ENCODE assay signal across 22 mouse cellular contexts in genomic region chr2:172543987-172544386, GRCm38 (mm10). TPM values are rescaled to one million over a fixed set of nuclear protein-coding genes. Genes with fewer than 3 reads are reported as not detected.
"Had no signal": no experiment of that assay in that cellular context is flagged by ENCODE, and none has a peak within 500 bp of the region (broad histone marks: within the 10 kb centered on the region; RNA-seq: fewer than 3 reads in every experiment).

No protein-coding gene starts in this region.

- H3K9ac ChIP-seq: liver, postnatal 0 days; lung, embryonic 15.5 days; midbrain, embryonic 12.5 days; neural tube, embryonic 13.5 days; neural tube, embryonic 15.5 days; stomach, embryonic 15.5 days had no signal

- ATAC-seq: liver, postnatal 0 days; lung, postnatal 0 days; midbrain, embryonic 16.5 days had no signal

- H3K4me2 ChIP-seq: lung, embryonic 15.5 days; midbrain, embryonic 12.5 days; neural tube, embryonic 13.5 days; neural tube, embryonic 15.5 days; stomach, embryonic 15.5 days had no signal

- H3K9me3 ChIP-seq: lung, embryonic 15.5 days; stomach, embryonic 15.5 days had no signal

- DNase-seq: liver, postnatal 0 days; lung, adult 2 months; lung, postnatal 14 days; lung, postnatal 36 days; midbrain, embryonic 14.5 days; right cerebral cortex, postnatal 14 days; thymus, adult 2 months; thymus, postnatal 25 days; thymus, postnatal 4 days had no signal

- H3K4me3 ChIP-seq: lung, embryonic 15.5 days; megakaryocyte, embryonic 14.5 days; midbrain, embryonic 12.5 days; myocyte; neural tube, embryonic 13.5 days; neural tube, embryonic 15.5 days; stomach, embryonic 15.5 days had no signal

- H3K27ac ChIP-seq: lung, embryonic 15.5 days; macrophage; midbrain, embryonic 12.5 days; neural tube, embryonic 13.5 days; neural tube, embryonic 15.5 days; stomach, embryonic 15.5 days; stomach, postnatal 0 days had no signal

- H3K36me3 ChIP-seq: lung, embryonic 15.5 days; midbrain, embryonic 12.5 days; neural tube, embryonic 13.5 days; neural tube, embryonic 15.5 days; stomach, embryonic 15.5 days had no signal

RNA-seq across cellular contexts. Expression of gene Tfap2c, which starts 5.4 kb away (rescaled TPM):
- total RNA-seq: megakaryocyte progenitor cell, adult 5-6 weeks had no signal
- polyA plus RNA-seq: liver, postnatal 0 days; lung, postnatal 0 days; macrophage; myocyte; spleen, adult 2 months had no signal
